Mouse (Mus musculus) spleen, adult 12 weeks (tissue): ENCODE results near the gene Fcho1.

Source experiments
- DNase-seq: peaks from one replicate; pipeline ENCODE4 v3.0.0; 2022; ENCODE audit warnings: low spot score

Gene Fcho1

DNA sequence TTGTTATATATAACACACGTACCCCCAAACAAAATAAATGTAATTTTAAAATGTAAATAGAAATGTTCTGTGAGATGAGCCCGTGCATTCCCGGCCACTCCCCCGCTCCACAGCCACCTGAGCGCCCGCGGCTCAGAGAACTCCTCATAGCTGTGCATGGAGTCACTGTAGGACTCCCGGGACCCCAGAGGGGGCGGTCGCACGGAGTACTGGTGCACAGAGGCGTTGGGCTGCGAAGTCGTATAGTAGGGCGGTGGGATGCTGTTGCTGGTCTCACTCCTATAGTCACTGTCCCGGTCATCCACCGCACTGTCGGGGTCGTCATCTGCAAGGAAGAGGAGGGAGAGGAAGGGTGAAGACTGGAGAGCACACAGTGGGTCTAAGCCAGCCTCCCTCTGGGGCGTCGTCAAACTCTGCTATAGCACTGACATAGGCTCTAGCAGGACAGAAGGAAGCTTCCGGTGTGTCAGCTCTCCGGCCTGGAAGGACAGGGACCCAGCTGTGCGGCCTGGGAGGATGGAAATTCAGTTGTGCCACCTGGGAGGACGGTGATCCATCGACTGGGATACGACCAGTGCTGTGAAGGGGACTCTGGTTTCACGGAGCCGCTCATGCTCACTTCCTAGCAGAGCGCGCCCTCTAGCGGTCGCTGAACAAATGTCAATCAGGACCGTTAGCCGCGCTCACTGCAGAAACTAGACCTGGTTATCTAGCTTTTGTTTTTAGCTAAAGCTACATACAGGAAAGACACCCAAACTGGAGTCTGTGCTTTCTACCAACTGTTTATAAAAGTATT lies 65.0 kb downstream of the Fcho1 start:
- peak; percentile 69 for DNase-seq

DNA sequence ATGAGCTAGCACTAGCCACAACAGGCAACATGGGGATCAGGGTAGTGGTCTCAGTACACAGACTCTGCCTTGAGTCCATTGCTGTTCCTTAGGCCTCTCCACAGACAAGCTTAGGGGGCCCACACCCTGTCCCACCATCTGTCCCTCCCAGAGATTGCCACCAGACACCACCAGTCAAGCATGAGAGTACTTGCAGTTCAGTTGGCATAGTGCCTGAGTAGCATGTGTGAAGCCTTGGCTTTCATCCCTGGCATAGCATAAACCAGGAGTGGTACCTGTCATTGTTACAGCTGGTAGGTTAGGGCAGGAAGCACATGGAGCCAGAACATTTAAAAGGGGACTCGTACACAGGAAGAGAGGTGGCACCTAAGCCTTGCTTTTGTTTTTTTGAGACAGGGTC lies 65.8 kb downstream of the Fcho1 start:
- DNase-seq, result no peak

GRCm38 (mm10) chr8:71658515-71659049 lies 66.9 kb downstream of the Fcho1 start:
- DNase-seq, result no peak
